Mouse (Mus musculus): ENCODE measurements around the gene Hoxa9.

Hoxa9 gene

DNA sequence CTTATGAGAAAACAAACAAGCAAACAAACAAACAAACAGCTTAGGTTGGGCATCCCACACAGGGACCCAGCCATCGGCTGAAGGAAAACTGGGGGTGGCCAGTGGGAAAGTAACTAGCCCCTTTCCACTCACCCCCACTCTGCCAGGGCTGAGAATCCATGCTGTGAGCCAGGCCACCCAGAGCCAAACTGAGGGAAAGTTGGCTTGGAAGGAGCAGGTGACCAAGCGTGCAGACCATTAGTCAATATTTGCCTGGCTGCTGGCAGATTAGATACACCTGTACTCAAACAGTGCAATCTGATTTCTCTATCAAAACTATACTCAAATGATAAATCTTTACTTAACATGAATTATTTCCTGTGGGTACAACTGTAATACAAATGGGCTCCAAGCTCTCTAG lies 48.9 kb downstream of the Hoxa9 start:
- DNase-seq (ENCODE audit: low read depth, low spot score), result no peak

GRCm38 (mm10) chr6:52180726-52181125 lies 50.2 kb downstream of the Hoxa9 start:
- no peak for DNase-seq (ENCODE audit: low read depth, low spot score)

GRCm38 (mm10) chr6:52180213-52180710 lies 50.6 kb downstream of the Hoxa9 start:
- DNase-seq (ENCODE audit: low read depth, low spot score), result no peak

GRCm38 (mm10) chr6:52179690-52180089 lies 51.2 kb downstream of the Hoxa9 start:
- no peak for DNase-seq (ENCODE audit: low read depth, low spot score)

- DNase-seq (ENCODE audit: low read depth, low spot score), result no peak
Measured at GRCm38 (mm10) chr6:52178918-52179665, 51.8 kb downstream of the Hoxa9 start.

DNA sequence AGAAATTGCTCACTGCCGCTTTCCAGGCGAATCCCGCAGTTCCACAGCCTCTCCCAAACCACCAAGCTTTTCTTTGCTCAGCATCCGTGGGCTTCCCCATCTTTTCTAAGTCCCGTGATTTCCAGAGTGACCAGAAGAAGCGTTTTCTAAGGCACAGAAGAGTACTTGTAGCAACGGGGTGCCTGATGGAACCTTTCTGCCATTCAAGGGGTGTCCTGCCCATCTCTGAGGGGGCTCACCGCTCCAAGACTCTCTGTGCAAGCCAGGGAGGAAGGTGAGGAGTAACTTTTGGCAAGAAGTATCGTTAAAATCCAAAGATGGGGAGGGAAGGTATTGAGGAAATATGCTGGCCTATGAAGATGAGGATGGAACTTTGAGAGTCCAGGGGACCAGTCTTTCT lies 53.1 kb downstream of the Hoxa9 start:
- DNase-seq (ENCODE audit: low read depth, low spot score), result no peak

GRCm38 (mm10) chr6:52177061-52177735 lies 53.7 kb downstream of the Hoxa9 start, which contains the start of gene 5730596B20Rik:
TSS of gene 5730596B20Rik (plus strand) at chr6:52177498.
- no peak for DNase-seq (ENCODE audit: low read depth, low spot score)

DNA sequence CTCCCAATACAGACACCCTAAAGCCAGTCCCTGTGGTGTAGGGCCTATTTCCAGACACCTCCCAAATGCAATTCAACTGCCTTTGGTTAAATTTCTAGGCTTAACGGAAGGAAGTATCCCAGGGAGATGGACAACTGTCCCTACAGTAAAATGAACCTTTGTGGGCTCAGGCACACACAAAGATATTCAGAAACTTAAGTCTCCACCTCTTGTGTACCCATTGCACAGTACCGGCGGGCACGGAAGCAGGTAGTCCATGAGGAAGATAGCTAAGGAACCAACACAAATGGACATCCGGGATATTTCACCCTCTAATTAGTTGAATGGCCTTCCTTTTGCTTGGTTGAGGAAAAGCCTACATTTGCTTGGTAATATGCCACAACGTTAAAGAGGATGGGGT lies 54.5 kb downstream of the Hoxa9 start:
- no peak for DNase-seq (ENCODE audit: low read depth, low spot score)

GRCm38 (mm10) chr6:52175864-52176263 lies 55.0 kb downstream of the Hoxa9 start:
- no peak for DNase-seq (ENCODE audit: low read depth, low spot score)

GRCm38 (mm10) chr6:52174968-52175751 lies 55.7 kb downstream of the Hoxa9 start:
- DNase-seq (ENCODE audit: low read depth, low spot score), result no peak

DNA sequence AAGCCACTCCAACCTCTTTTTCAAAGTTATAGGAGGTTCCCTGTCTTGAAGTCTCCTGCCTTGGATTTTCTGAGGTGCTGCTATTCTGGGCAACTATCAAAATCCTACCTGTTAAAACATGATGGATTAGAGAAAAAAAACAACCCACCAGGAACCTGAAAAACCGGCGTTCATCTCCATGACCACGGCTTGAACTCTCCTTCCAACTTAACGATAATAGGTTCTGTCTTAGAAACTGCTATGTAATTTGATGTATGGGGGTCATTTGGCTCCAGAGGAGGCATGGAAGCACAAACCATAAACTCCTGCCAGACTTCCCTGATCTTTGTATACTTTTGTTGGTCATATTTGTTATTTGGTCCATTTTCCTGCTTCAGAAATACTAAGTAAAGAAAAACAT lies 57.2 kb downstream of the Hoxa9 start:
- no peak for DNase-seq (ENCODE audit: low read depth, low spot score)
